Mouse (Mus musculus) brain, embryonic 14.5 days (tissue): ENCODE data around the gene Slc22a16.

Source experiments
- CTCF ChIP-seq: fragments of 200-500 bp; IDR thresholded peaks from 2 replicates; pipeline ENCODE4 v1.5.1; 2012; ENCODE audit warnings: inconsistent platforms, mild to moderate bottlenecking, moderate library complexity, borderline replicate concordance; ENCODE audit not compliant: insufficient read depth, insufficient read length; ENCODE audit errors: extremely low read depth
- POLR2A ChIP-seq: fragments of 200-500 bp; IDR thresholded peaks from 2 replicates; pipeline ENCODE4 v1.6.1; 2012; ENCODE audit warnings: mild to moderate bottlenecking, inconsistent platforms, borderline replicate concordance; ENCODE audit not compliant: poor library complexity, insufficient read depth, insufficient read length, severe bottlenecking; ENCODE audit errors: extremely low read depth

GRCm38 (mm10) chr10:40526986-40527385 lies 43.1 kb upstream of the Slc22a16 start:
- TF ChIP-seq CTCF (no peak), POLR2A (no peak)
